Mouse (Mus musculus) forebrain, embryonic 10.5 days (tissue): ENCODE measurements around the gene Ccdc92. TPM values are rescaled to one million over a fixed set of nuclear protein-coding genes. Genes with fewer than 3 reads are reported as not detected.
A peak's percentile ranks its signal among the peaks of the same experiment; 100 is the strongest.

Source experiments
- DNase-seq: peaks from one replicate; pipeline ENCODE4 v3.0.0-alpha.2; 2017; ENCODE audit warnings: low spot score; ENCODE audit errors: extremely low spot score
- H3K27ac ChIP-seq: fragments of 300-500 bp; sonication (generic); 2 replicates; pipeline ENCODE4 v1.5.1; 2016; ENCODE audit warnings: mild to moderate bottlenecking
- H3K27me3 ChIP-seq: fragments of 300-500 bp; sonication (generic); 2 replicates; pipeline ENCODE4 v1.6.1; 2016; ENCODE audit warnings: mild to moderate bottlenecking; ENCODE audit not compliant: poor library complexity, severe bottlenecking
- H3K36me3 ChIP-seq: fragments of 300-500 bp; sonication (generic); replicated peaks from 2 replicates; pipeline ENCODE4 v1.6.1; 2016; ENCODE audit warnings: mild to moderate bottlenecking, moderate library complexity
- H3K4me1 ChIP-seq: fragments of 300-500 bp; sonication (generic); 2 replicates; pipeline ENCODE4 v1.6.1; 2016
- H3K4me3 ChIP-seq: fragments of 300-500 bp; sonication (generic); 2 replicates; pipeline ENCODE4 v1.5.1; 2016; ENCODE audit warnings: mild to moderate bottlenecking, moderate library complexity
- H3K9me3 ChIP-seq: fragments of 300-500 bp; sonication (generic); 2 replicates; pipeline ENCODE4 v1.6.1; 2016; ENCODE audit warnings: mild to moderate bottlenecking, moderate library complexity
- WGBS: fragments of 180-500 bp; shearing (Covaris S2); methylation state at CpG from one replicate; pipeline ENCODE4 v1.1.7; 2016; 5-methylcytosine and 5-hydroxymethylcytosine counted together
- polyA plus RNA-seq: library from polyadenylated mRNA; unstranded; fragments of >200 nt; fragmentation: Nextera tagmentation; extraction: Ambion mirVana; gene quantifications from 2 replicates; pipeline ENCODE4 v1.2.1, GENCODE M21; 2016

The Ccdc92 gene
- polyA plus RNA-seq, result 14.0 and 14.4 TPM in 2 replicates

- peak; percentile 98 for DNase-seq
- under 1% methylated on average over 88 of the region's 103 CpGs for WGBS
- Histone ChIP-seq H3K4me1 (peaks cover 42% of the 10 kb centered on the region), H3K27ac (peak within 1 kb of the TSS; percentile 98), H3K27me3 (peaks cover 28% of the 10 kb centered on the region), H3K36me3 (peaks cover 26% of the 10 kb centered on the region), H3K9me3 (no peaks in the 10 kb centered on the region), H3K4me3 (peak within 1 kb of the TSS; percentile 99)
Measured at GRCm38 (mm10) chr5:124862013-124862866, at the start of gene Ccdc92, which contains the start of gene Zfp664. Gene Ccdc92 (minus strand): TSS chr5:124862424. Gene Zfp664 (plus strand): TSS chr5:124862691.

DNA sequence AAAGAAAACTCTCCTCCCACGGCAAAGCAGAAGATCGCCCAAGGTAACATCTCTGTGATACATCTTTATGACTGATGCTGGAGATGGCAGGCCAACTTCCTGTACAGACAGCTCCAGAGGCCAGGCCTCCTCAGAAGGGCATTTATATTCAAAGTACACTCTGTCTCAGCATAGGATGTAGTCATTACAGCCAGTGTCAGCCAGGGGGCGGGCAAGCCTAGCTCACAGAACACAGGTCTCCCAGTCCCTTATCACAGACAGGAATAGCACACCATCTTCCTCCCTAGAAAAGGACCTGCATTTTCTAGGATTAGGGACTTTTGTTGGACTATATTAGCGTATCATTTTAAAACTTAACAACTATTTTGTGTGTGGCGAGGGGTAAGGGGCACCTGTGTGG is 46.6 kb upstream of the Ccdc92 start:
- WGBS, result 20% methylated on average over 5 of the region's 5 CpGs
- H3K27ac ChIP-seq, result no peak overlapping the region

GRCm38 (mm10) chr5:124906890-124907289 is 44.7 kb upstream of the Ccdc92 start:
- H3K4me1 ChIP-seq, result peaks cover 6% of the 10 kb centered on the region
- H3K4me3 ChIP-seq, result no peak overlapping the region
- DNase-seq, result no peak
- 85% methylated on average over 13 of the region's 13 CpGs for WGBS
- H3K36me3 ChIP-seq, result no peaks in the 10 kb centered on the region
- H3K27me3 ChIP-seq, result no peaks in the 10 kb centered on the region
- no peak overlapping the region for H3K27ac ChIP-seq
- no peaks in the 10 kb centered on the region for H3K9me3 ChIP-seq

More for the DNA sequence above, 46.6 kb upstream of the Ccdc92 start:
- Histone ChIP-seq H3K9me3 (no peaks in the 10 kb centered on the region), H3K27me3 (no peaks in the 10 kb centered on the region), H3K36me3 (no peaks in the 10 kb centered on the region), H3K4me1 (peaks cover 26% of the 10 kb centered on the region), H3K4me3 (no peak overlapping the region)
- DNase-seq, result peak; percentile 76

- no peaks in the 10 kb centered on the region for H3K36me3 ChIP-seq
- no peak overlapping the region for H3K27ac ChIP-seq
- H3K9me3 ChIP-seq, result no peaks in the 10 kb centered on the region
- WGBS, result 89% methylated on average over 4 of the region's 4 CpGs
- no peaks in the 10 kb centered on the region for H3K27me3 ChIP-seq
- H3K4me1 ChIP-seq, result peaks cover 12% of the 10 kb centered on the region
- no peak overlapping the region for H3K4me3 ChIP-seq
- no peak for DNase-seq
Measured at GRCm38 (mm10) chr5:124903852-124904251, 41.6 kb upstream of the Ccdc92 start.

DNA sequence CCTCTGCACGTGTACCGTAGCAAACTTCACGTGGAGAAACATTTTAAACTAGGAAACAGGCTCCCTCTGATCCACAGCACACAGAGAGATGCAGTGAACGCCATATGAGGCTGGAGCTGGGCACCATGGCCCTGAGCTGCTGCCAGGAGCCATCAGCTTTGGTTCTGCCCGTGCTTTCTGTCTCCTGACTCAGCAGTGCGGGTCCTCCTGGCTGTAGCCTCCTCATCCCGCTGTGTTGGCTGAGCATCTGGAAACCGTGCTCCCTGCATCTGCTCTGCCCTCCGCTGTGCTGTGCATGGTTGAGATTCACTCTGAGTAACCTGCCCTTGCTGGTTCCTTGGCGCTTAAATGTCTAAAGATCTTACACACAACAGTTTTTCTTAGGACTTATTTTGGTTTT is 40.0 kb upstream of the Ccdc92 start:
- no peak overlapping the region for H3K4me3 ChIP-seq
- no peaks in the 10 kb centered on the region for H3K36me3 ChIP-seq
- H3K27ac ChIP-seq, result no peak overlapping the region
- H3K9me3 ChIP-seq, result no peaks in the 10 kb centered on the region
- peaks cover 8% of the 10 kb centered on the region for H3K4me1 ChIP-seq
- 86% methylated on average over 10 of the region's 10 CpGs for WGBS
- no peaks in the 10 kb centered on the region for H3K27me3 ChIP-seq
- no peak for DNase-seq

GRCm38 (mm10) chr5:124901675-124902074 is 39.5 kb upstream of the Ccdc92 start:
- Histone ChIP-seq H3K9me3 (no peaks in the 10 kb centered on the region), H3K27ac (no peak overlapping the region), H3K4me3 (no peak overlapping the region), H3K27me3 (no peaks in the 10 kb centered on the region), H3K36me3 (no peaks in the 10 kb centered on the region), H3K4me1 (peaks cover 8% of the 10 kb centered on the region)
- no peak for DNase-seq
- 93% methylated on average over 6 of the region's 6 CpGs for WGBS

- Histone ChIP-seq H3K4me1 (peaks cover 12% of the 10 kb centered on the region), H3K27me3 (no peaks in the 10 kb centered on the region), H3K4me3 (no peak overlapping the region), H3K36me3 (0 out of 2 replicates have a peak, but pooled peaks cover 2% of the 10 kb centered on the region), H3K9me3 (no peaks in the 10 kb centered on the region), H3K27ac (0 out of 2 replicates have a peak overlapping the region, but pooled peaks have one; percentile 20)
- WGBS, result 74% methylated on average over 19 of the region's 19 CpGs
- no peak for DNase-seq
Measured at GRCm38 (mm10) chr5:124900738-124901490, 38.7 kb upstream of the Ccdc92 start.

DNA sequence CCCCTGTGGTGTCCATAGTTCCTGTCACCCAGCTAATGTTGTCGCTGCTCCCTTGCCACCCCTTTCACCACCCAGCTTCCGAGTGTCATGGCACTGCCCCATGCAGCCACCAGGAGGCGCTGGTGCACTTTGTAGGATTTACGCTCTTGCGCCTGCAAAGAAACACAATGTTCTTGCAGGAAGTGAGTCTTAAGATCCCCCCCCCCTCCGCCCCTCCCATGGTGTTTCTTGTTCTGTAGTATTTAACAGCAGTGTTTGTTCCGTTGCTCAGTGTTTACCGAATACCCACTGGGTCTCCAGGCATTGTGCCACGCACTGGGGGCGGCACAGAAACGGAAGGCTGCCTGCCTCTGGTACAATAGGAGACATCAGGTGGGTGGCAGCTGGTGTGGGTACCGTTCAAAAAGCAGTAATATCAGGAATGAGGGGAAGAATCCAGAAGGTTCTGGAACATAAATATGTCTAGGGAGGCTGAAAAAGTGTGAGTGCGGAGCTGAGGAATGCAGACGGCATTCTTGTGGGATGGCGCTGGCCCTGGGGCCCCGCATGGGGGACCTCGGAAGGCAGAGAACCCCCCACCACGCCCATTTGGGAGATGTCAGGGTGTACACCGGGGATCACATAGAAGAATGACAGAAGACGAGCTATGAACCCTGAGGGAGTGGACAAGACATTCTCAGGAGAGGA is 37.9 kb upstream of the Ccdc92 start:
- H3K27ac ChIP-seq, result peak overlapping the region; percentile 48
- WGBS, result 45% methylated on average over 20 of the region's 20 CpGs
- DNase-seq, result peak; percentile 83
- H3K9me3 ChIP-seq, result no peaks in the 10 kb centered on the region
- H3K4me1 ChIP-seq, result peaks cover 15% of the 10 kb centered on the region
- H3K27me3 ChIP-seq, result no peaks in the 10 kb centered on the region
- peak overlapping the region; percentile 25; the same call in 1 of the 2 replicates for H3K4me3 ChIP-seq
- 0 out of 2 replicates have a peak, but pooled peaks cover 4% of the 10 kb centered on the region for H3K36me3 ChIP-seq

GRCm38 (mm10) chr5:124896135-124896534 is 33.9 kb upstream of the Ccdc92 start:
- Histone ChIP-seq H3K4me3 (no peak overlapping the region), H3K4me1 (peaks cover 29% of the 10 kb centered on the region), H3K9me3 (no peaks in the 10 kb centered on the region), H3K27ac (no peak overlapping the region), H3K36me3 (peaks cover 7% of the 10 kb centered on the region; the same call in 1 of the 2 replicates), H3K27me3 (no peaks in the 10 kb centered on the region)
- 47% methylated on average over 7 of the region's 8 CpGs for WGBS
- DNase-seq, result no peak

DNA sequence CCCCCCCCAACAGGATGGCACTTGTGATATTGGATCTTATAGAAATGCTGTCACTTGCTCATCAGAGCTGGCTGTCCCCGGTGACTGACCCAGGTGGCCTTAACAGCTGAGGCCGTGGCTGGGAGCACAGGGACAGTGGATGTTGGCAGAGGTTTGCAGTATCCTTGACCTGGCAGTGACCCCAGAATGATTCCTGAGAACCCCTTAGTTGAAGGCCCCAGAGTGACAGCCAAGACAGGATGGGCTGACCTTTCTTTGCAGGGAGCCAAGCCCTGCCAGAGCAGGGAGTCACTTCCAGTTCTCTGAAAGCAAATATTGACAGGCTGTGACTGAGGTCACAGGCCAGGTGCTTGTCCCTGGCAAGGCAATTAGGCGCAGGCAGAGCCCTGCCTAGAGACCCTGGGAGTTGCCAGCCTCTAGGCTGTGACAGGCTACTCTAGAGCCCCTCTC is 29.7 kb upstream of the Ccdc92 start:
- Histone ChIP-seq H3K27me3 (no peaks in the 10 kb centered on the region), H3K36me3 (peaks cover 41% of the 10 kb centered on the region), H3K4me3 (no peak overlapping the region), H3K27ac (no peak overlapping the region), H3K4me1 (peaks cover 29% of the 10 kb centered on the region), H3K9me3 (no peaks in the 10 kb centered on the region)
- DNase-seq, result no peak
- 83% methylated on average over 3 of the region's 3 CpGs for WGBS

DNA sequence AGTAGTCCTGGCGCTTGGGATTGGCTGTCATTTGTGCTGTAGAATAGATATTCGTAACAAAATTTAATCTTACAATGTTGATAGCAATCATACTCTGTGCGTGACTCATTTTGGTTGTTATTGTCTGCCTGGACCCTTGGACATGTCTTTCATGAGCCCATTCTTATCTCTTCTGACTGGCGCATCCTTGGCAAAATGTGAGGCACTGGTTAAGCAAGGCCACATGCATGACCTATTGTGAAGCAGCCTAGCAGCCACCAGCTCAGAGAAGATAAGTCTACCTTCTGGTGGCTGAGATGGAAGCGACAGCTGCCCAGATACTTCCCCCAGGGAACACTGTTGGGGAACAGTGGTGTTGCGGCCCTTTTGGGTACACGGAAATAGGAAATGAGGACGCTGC is 26.4 kb upstream of the Ccdc92 start:
- H3K9me3 ChIP-seq, result no peaks in the 10 kb centered on the region

DNA sequence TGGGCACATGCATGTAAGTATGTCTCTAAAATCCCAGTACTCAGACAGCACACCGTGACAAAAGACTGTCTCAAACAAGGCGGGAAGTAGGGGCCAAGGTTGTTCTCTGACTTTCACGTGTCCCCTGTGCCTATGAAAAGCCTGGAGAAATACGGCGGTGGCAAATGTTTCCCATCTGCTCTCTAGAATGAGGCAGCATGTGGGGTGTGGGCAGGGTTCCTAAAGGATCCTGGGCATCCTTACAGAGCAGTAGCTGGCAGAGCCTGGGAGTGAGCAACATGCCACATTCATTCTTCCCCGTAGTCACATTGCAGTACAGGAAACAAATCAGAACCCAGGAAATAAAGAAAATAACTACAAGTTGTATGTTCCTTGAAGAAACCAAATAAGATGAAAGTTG is 21.7 kb upstream of the Ccdc92 start:
- Histone ChIP-seq H3K36me3 (peaks cover 99% of the 10 kb centered on the region), H3K4me3 (no peak overlapping the region)
- 95% methylated on average over 6 of the region's 6 CpGs for WGBS

More for the DNA sequence above, 26.4 kb upstream of the Ccdc92 start:
- H3K27ac ChIP-seq, result no peak overlapping the region
- no peak for DNase-seq
- no peaks in the 10 kb centered on the region for H3K27me3 ChIP-seq
- H3K36me3 ChIP-seq, result peaks cover 66% of the 10 kb centered on the region
- H3K4me1 ChIP-seq, result peaks cover 20% of the 10 kb centered on the region
- 94% methylated on average over 8 of the region's 8 CpGs for WGBS
- H3K4me3 ChIP-seq, result no peak overlapping the region

More for the DNA sequence above, 21.7 kb upstream of the Ccdc92 start:
- Histone ChIP-seq H3K4me1 (no peaks in the 10 kb centered on the region), H3K9me3 (no peaks in the 10 kb centered on the region), H3K27ac (no peak overlapping the region), H3K27me3 (no peaks in the 10 kb centered on the region)
- no peak for DNase-seq
